Mouse (Mus musculus) heart, adult 2 months (tissue): ENCODE measurements at regions not wholly inside any gene's neighbourhood (a gene's known extent, or its start where the extent isn't known, plus 50 kb on each side); places are given as distances from the start of the nearest gene placed in this dataset.

Source experiments
- CTCF ChIP-seq: fragments of 200-600 bp; IDR thresholded peaks from 2 replicates; pipeline ENCODE4 v1.8.1; 2022; ENCODE audit warnings: antibody characterized with exemption, mild to moderate bottlenecking, moderate library complexity
- EP300 ChIP-seq: fragments of 200-500 bp; IDR thresholded peaks from 2 replicates; pipeline ENCODE4 v1.6.1; 2011; ENCODE audit warnings: low read depth, low read length, control low read depth; ENCODE audit not compliant: insufficient read depth

DNA sequence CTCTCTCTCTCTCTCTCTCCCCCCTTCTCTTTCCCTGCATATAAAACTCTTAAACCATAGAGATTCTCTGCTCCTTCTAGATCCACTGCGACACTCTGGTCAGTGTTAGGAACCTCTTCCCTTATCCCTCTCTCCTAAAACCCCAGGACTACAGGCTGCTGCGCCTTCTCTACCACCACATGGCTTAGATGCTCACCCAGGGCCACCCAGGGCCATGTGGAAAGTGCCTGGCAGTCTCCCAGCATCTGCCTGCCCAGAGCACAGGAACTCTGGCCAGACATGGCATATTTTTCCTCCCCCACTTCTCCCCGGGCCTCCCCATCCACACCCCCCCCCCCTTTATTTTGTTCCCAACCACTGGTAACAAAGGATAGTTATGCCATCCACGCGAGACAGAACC lies 720.4 kb upstream of the Adam24 start:
- TF ChIP-seq CTCF (no peak), EP300 (no peak)
